Mouse (Mus musculus) embryonic fibroblast, embryonic 13.5 days (primary cell): ENCODE results near the gene Fam166a.

ENCODE experiments used
- CTCF ChIP-seq: IDR thresholded peaks from 2 replicates; pipeline ENCODE4 v1.5.1; 2011; ENCODE audit warnings: mild to moderate bottlenecking, control low read depth, low read length, moderate library complexity, borderline replicate concordance; ENCODE audit not compliant: insufficient read depth
- POLR2A ChIP-seq: IDR thresholded peaks from 2 replicates; pipeline ENCODE4 v1.6.1; 2011; ENCODE audit warnings: low read depth, mild to moderate bottlenecking, control low read depth, low read length, moderate library complexity

DNA sequence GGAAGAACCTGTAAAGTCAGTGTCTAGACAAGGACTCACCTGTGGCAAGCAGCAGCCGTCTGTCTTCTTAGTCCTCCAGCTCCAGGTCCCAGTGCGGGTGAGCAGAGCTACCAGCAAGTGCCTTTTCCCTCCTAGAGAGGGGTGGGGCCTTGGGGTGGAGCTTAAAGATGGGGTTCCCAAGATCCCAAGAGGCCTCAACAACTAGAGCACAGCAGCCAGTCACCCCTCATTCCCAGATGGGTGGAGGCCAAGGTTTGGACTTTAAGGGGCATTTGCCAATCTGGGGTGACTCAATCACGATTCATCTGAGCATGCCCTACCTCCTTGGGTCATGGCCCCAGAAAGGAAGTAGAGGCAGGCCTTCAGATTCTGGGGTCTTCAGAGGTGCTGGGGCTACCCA, 21.2 kb downstream of the Fam166a start:
- TF ChIP-seq CTCF: no peak
- no peak for TF ChIP-seq POLR2A
